Mouse (Mus musculus) yolk sac, embryonic 10.5 days (tissue): ENCODE measurements around the gene Camk2b.
A peak's percentile ranks its signal among the peaks of the same experiment; 100 is the strongest.

Experiments
- DNase-seq: peaks from one replicate; pipeline ENCODE4 v3.0.0-alpha.2; 2017; ENCODE audit warnings: low spot score

Camk2b gene

GRCm38 (mm10) chr11:5981323-5981722, 84.8 kb downstream of the Camk2b start:
- no peak for DNase-seq

- no peak for DNase-seq
Observed at GRCm38 (mm10) chr11:5980561-5980960, 85.6 kb downstream of the Camk2b start.

- no peak for DNase-seq
Observed at GRCm38 (mm10) chr11:5980108-5980507, 86.1 kb downstream of the Camk2b start.

- DNase-seq = no peak
Observed at GRCm38 (mm10) chr11:5979088-5979487, 87.1 kb downstream of the Camk2b start.

- no peak for DNase-seq
Observed at GRCm38 (mm10) chr11:5976106-5976505, 90.1 kb downstream of the Camk2b start.

GRCm38 (mm10) chr11:5975068-5975467, 91.1 kb downstream of the Camk2b start:
- no peak for DNase-seq

- no peak for DNase-seq
Observed at GRCm38 (mm10) chr11:5974053-5974452, 92.1 kb downstream of the Camk2b start.

GRCm38 (mm10) chr11:5973151-5973550, 93.0 kb downstream of the Camk2b start:
- peak; percentile 26 for DNase-seq

- no peak for DNase-seq
Observed at GRCm38 (mm10) chr11:5971202-5971601, 95.0 kb downstream of the Camk2b start.

- DNase-seq = no peak
Observed at GRCm38 (mm10) chr11:5968223-5968622, 97.9 kb downstream of the Camk2b start.

- no peak for DNase-seq
Observed at GRCm38 (mm10) chr11:5966751-5967150, 99.4 kb downstream of the Camk2b start.

- no peak for DNase-seq
Observed at GRCm38 (mm10) chr11:5965865-5966264, 100.3 kb downstream of the Camk2b start.

GRCm38 (mm10) chr11:5960051-5960450, 106.1 kb downstream of the Camk2b start:
- no peak for DNase-seq

GRCm38 (mm10) chr11:5955546-5956276, 110.5 kb downstream of the Camk2b start, which contains the start of gene Ykt6:
Gene Ykt6 (plus strand): TSS chr11:5955693.
- DNase-seq = peak; percentile 92

- DNase-seq = no peak
Observed at GRCm38 (mm10) chr11:5954965-5955504, 111.1 kb downstream of the Camk2b start.

- no peak for DNase-seq
Observed at GRCm38 (mm10) chr11:5954435-5954834, 111.7 kb downstream of the Camk2b start.

- no peak for DNase-seq
Observed at GRCm38 (mm10) chr11:5953130-5953765, 112.9 kb downstream of the Camk2b start.

- DNase-seq = no peak
Observed at GRCm38 (mm10) chr11:5952501-5952900, 113.7 kb downstream of the Camk2b start.

GRCm38 (mm10) chr11:5949586-5950352, 116.4 kb downstream of the Camk2b start, which contains the start of gene Gck:
Gene Gck (minus strand): TSS chr11:5950081.
- no peak for DNase-seq

GRCm38 (mm10) chr11:5948546-5949250, 117.5 kb downstream of the Camk2b start:
- DNase-seq = no peak

- no peak for DNase-seq
Observed at GRCm38 (mm10) chr11:5947796-5948195, 118.4 kb downstream of the Camk2b start.

GRCm38 (mm10) chr11:5945096-5945495, 121.1 kb downstream of the Camk2b start:
- no peak for DNase-seq
